Mouse (Mus musculus): ENCODE measurements around the gene Slc35e4. TPM values are rescaled to one million over a fixed set of nuclear protein-coding genes. Genes with fewer than 3 reads are reported as not detected.

Slc35e4 gene
- polyA plus RNA-seq, 1 experiment from 2014 or later: 2.0 TPM

DNA sequence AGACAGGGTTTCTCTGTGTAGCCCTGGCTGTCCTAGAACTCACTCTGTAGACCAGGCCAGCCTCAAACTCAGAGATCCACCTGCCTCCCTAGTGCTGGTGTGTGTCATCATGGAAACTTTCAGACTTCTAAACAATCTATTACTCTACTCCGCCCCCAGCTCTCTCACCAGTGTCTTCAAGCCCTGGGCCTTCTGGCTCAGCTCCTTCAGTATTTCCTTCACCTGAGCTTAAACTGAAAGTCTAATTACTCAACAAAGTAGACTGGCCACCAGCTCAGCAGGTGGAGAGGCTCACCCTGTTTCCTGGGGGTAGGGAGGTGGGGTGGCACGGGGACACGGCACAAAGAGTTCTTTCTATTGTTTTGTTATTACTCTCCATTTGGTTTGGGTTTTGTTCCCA, 11.9 kb downstream of the Slc35e4 start:
- Histone ChIP-seq H3K9me3 (replicated peaks; ENCODE audit: control insufficient read depth, low read length) (no peaks in the 10 kb centered on the region), H3K27ac (replicated peaks; ENCODE audit: low read depth, low read length) (no peak overlapping the region), H3K9ac (replicated peaks; ENCODE audit: low read length) (no peak overlapping the region), H3K36me3 (replicated peaks; ENCODE audit: control insufficient read depth, insufficient read depth, low read depth, low read length) (no peaks in the 10 kb centered on the region), H3K4me1 (ENCODE audit: control insufficient read depth, insufficient read depth, low read length) (no peaks in the 10 kb centered on the region), H3K4me3 (ENCODE audit: low read depth, low read length) (no peak overlapping the region), H3K27me3 (ENCODE audit: control insufficient read depth, insufficient read depth, low read length) (no peaks in the 10 kb centered on the region), H3K4me2 (ENCODE audit: low read depth, low read length) (no peak overlapping the region)
- ATAC-seq (replicated peaks; ENCODE audit: insufficient number of reproducible peaks, low FRiP score, low TSS enrichment, low read depth): no peak
- no peak for DNase-seq (ENCODE audit: low spot score)
- 92% methylated on average over 3 of the region's 3 CpGs for WGBS

DNA sequence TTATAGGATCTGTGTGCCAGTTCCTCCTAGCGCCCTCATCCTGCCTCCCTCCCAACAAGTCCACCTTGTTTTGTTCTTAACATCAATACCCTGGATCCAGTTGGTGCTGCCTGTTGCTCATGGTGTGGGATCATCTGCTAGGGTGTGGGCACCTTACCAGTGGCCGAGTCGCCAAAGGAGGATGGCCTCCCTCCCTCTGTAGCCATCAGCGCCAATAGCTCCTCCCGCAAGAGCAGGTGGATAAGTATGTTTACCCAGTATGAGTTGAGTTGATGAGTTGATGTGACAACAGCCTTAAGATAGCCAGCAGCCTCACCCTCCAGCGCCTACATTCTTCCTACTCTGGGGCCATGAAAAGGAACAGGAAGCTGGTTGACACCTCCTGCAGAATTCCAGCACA, 14.2 kb downstream of the Slc35e4 start:
- H3K4me3 ChIP-seq (ENCODE audit: low read depth, low read length): no peak overlapping the region
- H3K36me3 ChIP-seq (replicated peaks; ENCODE audit: control insufficient read depth, insufficient read depth, low read depth, low read length): no peaks in the 10 kb centered on the region
- no peak overlapping the region for H3K27ac ChIP-seq (replicated peaks; ENCODE audit: low read depth, low read length)
- 82% methylated on average over 6 of the region's 6 CpGs for WGBS
- ATAC-seq (replicated peaks; ENCODE audit: insufficient number of reproducible peaks, low FRiP score, low TSS enrichment, low read depth) (no peak), DNase-seq (ENCODE audit: low spot score) (no peak)
- H3K9me3 ChIP-seq (replicated peaks; ENCODE audit: control insufficient read depth, low read length): no peaks in the 10 kb centered on the region
- H3K4me1 ChIP-seq (ENCODE audit: control insufficient read depth, insufficient read depth, low read length): no peaks in the 10 kb centered on the region
- H3K9ac ChIP-seq (replicated peaks; ENCODE audit: low read length): no peak overlapping the region
- no peak overlapping the region for H3K4me2 ChIP-seq (ENCODE audit: low read depth, low read length)
- H3K27me3 ChIP-seq (ENCODE audit: control insufficient read depth, insufficient read depth, low read length): no peaks in the 10 kb centered on the region

DNA sequence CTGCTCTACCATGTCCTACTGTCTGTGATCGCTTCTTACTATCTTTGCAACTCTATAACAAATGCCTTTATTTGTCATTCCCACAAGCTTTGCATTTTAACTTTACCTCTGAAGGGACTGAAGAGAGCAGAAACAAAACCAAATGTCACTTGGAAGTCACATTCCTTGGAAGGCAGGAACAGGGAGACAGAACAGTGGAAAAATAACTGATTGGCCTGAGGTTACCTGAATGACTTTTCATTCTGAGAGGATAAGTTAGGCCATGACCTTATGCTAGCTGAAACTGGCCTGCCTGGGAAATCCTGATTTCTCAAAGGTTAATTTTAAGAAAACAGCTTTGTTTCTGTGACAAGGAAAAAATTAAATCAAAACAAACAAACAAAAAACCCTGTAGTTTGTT, 18.5 kb downstream of the Slc35e4 start:
- WGBS: 83% methylated on average over 1 of the region's 1 CpGs
- no peaks in the 10 kb centered on the region for H3K27me3 ChIP-seq (ENCODE audit: control insufficient read depth, insufficient read depth, low read length)
- H3K36me3 ChIP-seq (replicated peaks; ENCODE audit: control insufficient read depth, insufficient read depth, low read depth, low read length): no peaks in the 10 kb centered on the region
- no peak overlapping the region for H3K27ac ChIP-seq (replicated peaks; ENCODE audit: low read depth, low read length)
- DNase-seq (ENCODE audit: low spot score) (no peak), ATAC-seq (replicated peaks; ENCODE audit: insufficient number of reproducible peaks, low FRiP score, low TSS enrichment, low read depth) (no peak)
- no peak overlapping the region for H3K4me2 ChIP-seq (ENCODE audit: low read depth, low read length)
- H3K4me1 ChIP-seq (ENCODE audit: control insufficient read depth, insufficient read depth, low read length): no peaks in the 10 kb centered on the region
- no peak overlapping the region for H3K4me3 ChIP-seq (ENCODE audit: low read depth, low read length)
- H3K9ac ChIP-seq (replicated peaks; ENCODE audit: low read length): no peak overlapping the region
- no peaks in the 10 kb centered on the region for H3K9me3 ChIP-seq (replicated peaks; ENCODE audit: control insufficient read depth, low read length)

DNA sequence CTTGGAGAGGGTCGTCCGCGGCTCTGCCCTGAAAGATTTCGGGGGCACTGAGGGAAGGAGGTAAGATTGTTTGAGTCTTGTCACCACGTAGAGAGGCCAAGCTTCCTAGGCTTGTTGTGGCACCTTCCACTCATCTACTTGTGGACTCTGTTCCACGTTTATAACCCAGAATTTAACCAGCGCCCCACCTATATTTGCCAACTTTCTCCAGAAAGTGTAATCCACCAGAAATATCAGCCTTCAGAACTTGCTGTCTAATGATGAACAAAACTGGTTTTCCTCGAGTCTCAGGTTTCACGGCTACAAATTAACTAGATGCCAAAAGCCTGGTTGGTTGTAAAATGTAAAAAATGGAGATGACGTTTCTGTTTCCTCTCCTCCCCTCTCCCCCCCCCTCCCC, 19.0 kb downstream of the Slc35e4 start:
- WGBS: 7% methylated on average over 10 of the region's 10 CpGs
- H3K27ac ChIP-seq (replicated peaks; ENCODE audit: low read depth, low read length): peak overlapping the region; percentile 70
- no peaks in the 10 kb centered on the region for H3K27me3 ChIP-seq (ENCODE audit: control insufficient read depth, insufficient read depth, low read length)
- H3K4me3 ChIP-seq (ENCODE audit: low read depth, low read length): peak overlapping the region; percentile 44
- DNase-seq (ENCODE audit: low spot score) (peak; percentile 53), ATAC-seq (replicated peaks; ENCODE audit: insufficient number of reproducible peaks, low FRiP score, low TSS enrichment, low read depth) (peak; percentile 3; the same call in 1 of the 2 replicates)
- peak overlapping the region; percentile 66 for H3K9ac ChIP-seq (replicated peaks; ENCODE audit: low read length)
- peak overlapping the region; percentile 69 for H3K4me2 ChIP-seq (ENCODE audit: low read depth, low read length)
- H3K9me3 ChIP-seq (replicated peaks; ENCODE audit: control insufficient read depth, low read length): no peaks in the 10 kb centered on the region
- H3K36me3 ChIP-seq (replicated peaks; ENCODE audit: control insufficient read depth, insufficient read depth, low read depth, low read length): no peaks in the 10 kb centered on the region
- no peaks in the 10 kb centered on the region for H3K4me1 ChIP-seq (ENCODE audit: control insufficient read depth, insufficient read depth, low read length)

DNA sequence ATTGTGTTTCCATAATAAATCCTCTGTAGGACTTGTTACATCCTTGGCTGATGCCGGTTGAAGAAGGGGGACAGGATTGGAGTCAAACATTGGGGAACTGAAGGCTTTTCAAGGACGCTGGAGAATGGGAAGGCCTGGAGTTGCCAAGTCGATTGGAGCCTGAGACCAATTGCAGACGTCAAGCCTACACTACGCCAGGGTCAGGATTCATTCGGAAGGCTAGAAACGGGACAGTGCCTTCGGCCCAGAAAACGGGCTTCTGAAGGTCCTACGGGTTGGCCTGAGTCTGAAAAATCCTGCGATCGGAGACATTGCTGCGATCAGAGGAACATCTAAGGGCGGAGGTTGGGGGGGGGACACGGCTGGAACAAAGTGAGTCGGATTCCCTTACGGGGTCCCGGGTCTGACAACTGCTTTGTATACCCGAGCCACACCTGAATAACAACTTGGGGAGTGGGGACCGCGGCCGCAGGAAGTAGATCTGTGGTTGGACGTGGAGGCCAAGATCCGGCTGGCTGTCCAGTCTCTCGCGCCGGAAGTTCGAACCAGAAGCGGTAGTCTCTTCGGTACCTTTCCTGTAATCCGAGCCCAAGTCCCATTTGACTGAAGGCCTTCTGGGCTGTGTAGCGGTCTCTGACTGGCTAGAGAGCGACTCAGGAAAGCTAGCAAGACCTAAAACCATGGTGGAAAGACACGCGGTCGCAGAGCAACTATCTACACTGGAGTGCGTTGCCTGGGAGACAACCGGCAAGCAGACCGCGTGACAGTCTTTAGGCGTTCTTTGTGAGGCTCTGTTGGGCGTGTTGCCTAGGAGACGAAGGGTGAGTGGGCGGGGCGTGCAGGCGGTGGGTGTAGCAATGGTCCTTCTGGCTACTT, 19.8 kb downstream of the Slc35e4 start, which contains the start of the genes 4921536K21Rik and Dusp18:
Gene 4921536K21Rik (minus strand): TSS at position 693 of the 876 bp plus-strand sequence.
Gene Dusp18 (plus strand): TSS at position 835 of the 876 bp plus-strand sequence.
- Histone ChIP-seq H3K9me3 (replicated peaks; ENCODE audit: control insufficient read depth, low read length) (no peaks in the 10 kb centered on the region), H3K4me1 (ENCODE audit: control insufficient read depth, insufficient read depth, low read length) (no peaks in the 10 kb centered on the region), H3K4me2 (ENCODE audit: low read depth, low read length) (peak within 1 kb of the TSS; percentile 69), H3K27me3 (ENCODE audit: control insufficient read depth, insufficient read depth, low read length) (no peaks in the 10 kb centered on the region), H3K27ac (replicated peaks; ENCODE audit: low read depth, low read length) (peak within 1 kb of the TSS; percentile 70), H3K9ac (replicated peaks; ENCODE audit: low read length) (peak within 1 kb of the TSS; percentile 66), H3K4me3 (ENCODE audit: low read depth, low read length) (peak within 1 kb of the TSS; percentile 44), H3K36me3 (replicated peaks; ENCODE audit: control insufficient read depth, insufficient read depth, low read depth, low read length) (no peaks in the 10 kb centered on the region)
- WGBS: 2% methylated on average over 46 of the region's 46 CpGs
- DNase-seq (ENCODE audit: low spot score): peak; percentile 96
- ATAC-seq (replicated peaks; ENCODE audit: insufficient number of reproducible peaks, low FRiP score, low TSS enrichment, low read depth): peak; percentile 98

DNA sequence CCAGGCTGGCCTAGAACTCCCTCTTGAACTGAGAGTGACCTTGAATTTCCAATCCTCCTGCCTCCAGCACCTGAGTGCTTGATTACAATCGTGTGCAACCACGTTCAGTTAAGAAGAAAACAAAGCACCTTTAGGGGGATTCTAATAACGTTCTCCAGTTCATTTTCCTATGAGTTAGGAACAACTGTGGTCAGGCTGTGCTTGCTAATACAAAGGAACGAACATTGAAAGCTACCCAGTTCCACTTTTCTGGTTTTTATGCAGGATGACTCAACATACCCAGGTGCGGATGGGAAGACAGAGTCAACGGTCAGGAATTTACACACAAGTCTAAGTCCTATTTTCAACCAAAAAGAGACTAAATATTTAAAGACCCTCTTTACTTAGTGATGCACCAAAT, 20.5 kb downstream of the Slc35e4 start:
- no peak overlapping the region for H3K4me2 ChIP-seq (ENCODE audit: low read depth, low read length)
- H3K27ac ChIP-seq (replicated peaks; ENCODE audit: low read depth, low read length): no peak overlapping the region
- ATAC-seq (replicated peaks; ENCODE audit: insufficient number of reproducible peaks, low FRiP score, low TSS enrichment, low read depth) (no peak), DNase-seq (ENCODE audit: low spot score) (no peak)
- H3K27me3 ChIP-seq (ENCODE audit: control insufficient read depth, insufficient read depth, low read length): no peaks in the 10 kb centered on the region
- no peaks in the 10 kb centered on the region for H3K9me3 ChIP-seq (replicated peaks; ENCODE audit: control insufficient read depth, low read length)
- no peak overlapping the region for H3K4me3 ChIP-seq (ENCODE audit: low read depth, low read length)
- WGBS: 82% methylated on average over 6 of the region's 6 CpGs
- H3K9ac ChIP-seq (replicated peaks; ENCODE audit: low read length): no peak overlapping the region
- H3K36me3 ChIP-seq (replicated peaks; ENCODE audit: control insufficient read depth, insufficient read depth, low read depth, low read length): no peaks in the 10 kb centered on the region
- H3K4me1 ChIP-seq (ENCODE audit: control insufficient read depth, insufficient read depth, low read length): no peaks in the 10 kb centered on the region

DNA sequence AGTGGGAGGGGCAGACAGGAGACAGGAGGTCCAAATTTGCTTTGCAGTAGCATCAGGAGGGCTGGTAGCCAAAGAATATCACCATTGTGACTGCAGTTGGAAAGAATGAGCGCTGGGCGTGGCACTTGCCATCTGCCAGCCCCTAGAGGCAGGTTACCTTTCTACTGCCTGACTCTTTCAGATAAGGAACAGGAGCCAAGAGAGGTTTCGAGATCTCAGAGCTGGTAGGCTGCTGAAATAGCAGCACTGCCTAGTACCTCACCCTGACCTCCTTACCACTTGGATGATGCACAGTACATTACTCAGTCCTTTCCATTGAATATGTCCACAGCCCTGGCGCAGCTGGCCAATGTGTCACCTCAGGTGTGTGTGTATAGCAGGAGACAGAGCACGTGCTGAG, 27.1 kb downstream of the Slc35e4 start:
- Histone ChIP-seq H3K4me1 (ENCODE audit: control insufficient read depth, insufficient read depth, low read length) (no peaks in the 10 kb centered on the region), H3K4me2 (ENCODE audit: low read depth, low read length) (no peak overlapping the region), H3K9me3 (replicated peaks; ENCODE audit: control insufficient read depth, low read length) (no peaks in the 10 kb centered on the region), H3K9ac (replicated peaks; ENCODE audit: low read length) (no peak overlapping the region), H3K27me3 (ENCODE audit: control insufficient read depth, insufficient read depth, low read length) (no peaks in the 10 kb centered on the region), H3K27ac (replicated peaks; ENCODE audit: low read depth, low read length) (no peak overlapping the region), H3K36me3 (replicated peaks; ENCODE audit: control insufficient read depth, insufficient read depth, low read depth, low read length) (no peaks in the 10 kb centered on the region), H3K4me3 (ENCODE audit: low read depth, low read length) (no peak overlapping the region)
- no peak for DNase-seq (ENCODE audit: low spot score)
- 76% methylated on average over 5 of the region's 5 CpGs for WGBS
- no peak for ATAC-seq (replicated peaks; ENCODE audit: insufficient number of reproducible peaks, low FRiP score, low TSS enrichment, low read depth)

DNA sequence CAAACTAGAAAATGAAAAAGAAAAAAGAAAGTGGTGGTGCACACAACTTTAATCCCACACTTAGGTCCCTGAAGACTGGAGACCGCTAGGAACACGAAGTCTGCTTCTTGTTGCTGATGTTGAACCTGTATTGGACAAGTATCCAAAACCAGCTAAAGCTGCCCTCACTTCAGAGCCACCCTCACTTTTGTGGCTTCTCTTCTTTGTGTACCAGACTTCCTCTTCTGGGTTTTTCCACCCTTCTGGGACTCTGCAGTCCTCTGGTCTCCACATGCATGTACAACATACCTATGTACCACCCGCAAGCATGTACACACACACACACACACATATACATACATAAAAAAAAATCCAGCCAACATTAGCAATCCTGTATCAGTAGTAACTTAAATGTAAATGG, 30.8 kb downstream of the Slc35e4 start:
- Histone ChIP-seq H3K36me3 (replicated peaks; ENCODE audit: control insufficient read depth, insufficient read depth, low read depth, low read length) (no peaks in the 10 kb centered on the region), H3K27ac (replicated peaks; ENCODE audit: low read depth, low read length) (no peak overlapping the region), H3K4me3 (ENCODE audit: low read depth, low read length) (no peak overlapping the region), H3K9ac (replicated peaks; ENCODE audit: low read length) (no peak overlapping the region), H3K27me3 (ENCODE audit: control insufficient read depth, insufficient read depth, low read length) (no peaks in the 10 kb centered on the region), H3K9me3 (replicated peaks; ENCODE audit: control insufficient read depth, low read length) (no peaks in the 10 kb centered on the region), H3K4me1 (ENCODE audit: control insufficient read depth, insufficient read depth, low read length) (no peaks in the 10 kb centered on the region), H3K4me2 (ENCODE audit: low read depth, low read length) (no peak overlapping the region)
- no peak for ATAC-seq (replicated peaks; ENCODE audit: insufficient number of reproducible peaks, low FRiP score, low TSS enrichment, low read depth)
- DNase-seq (ENCODE audit: low spot score): no peak
- 88% methylated on average over 3 of the region's 3 CpGs for WGBS

All from embryonic facial prominence, embryonic 11.5 days (tissue).